Mouse (Mus musculus): ENCODE measurements around the gene Ccser2.

- TF ChIP-seq CTCF (IDR thresholded peaks at IDR 0.05; ENCODE audit: low read depth, low read length), result no peak
- TF ChIP-seq POLR2A (IDR thresholded peaks at IDR 0.05; ENCODE audit: insufficient read depth, low read length), result no peak
Measured at GRCm38 (mm10) chr14:36923383-36923782, 45.2 kb downstream of the Ccser2 start.

All from ES-Bruce4 (cell line).